Mouse (Mus musculus) stomach, embryonic 14.5 days (tissue): ENCODE measurements around the gene Iqca. TPM values are rescaled to one million over a fixed set of nuclear protein-coding genes. Genes with fewer than 3 reads are reported as not detected.
A peak's percentile ranks its signal among the peaks of the same experiment; 100 is the strongest.

Experiments
- ATAC-seq: fragments of 200-750 bp; cut with Nextera tagmentation; 2 replicates; pipeline ENCODE4 v1.8.0; 2017; ENCODE audit warnings: low read depth, moderate TSS enrichment; ENCODE audit not compliant: insufficient number of reproducible peaks, insufficient read depth, low FRiP score
- H3K27ac ChIP-seq: fragments of 300-500 bp; sonication (generic); 2 replicates; pipeline ENCODE4 v1.5.1; 2014; ENCODE audit warnings: mild to moderate bottlenecking, low read length, moderate library complexity, mixed read lengths
- H3K27me3 ChIP-seq: fragments of 300-500 bp; sonication (generic); 2 replicates; pipeline ENCODE4 v1.6.1; 2014; ENCODE audit warnings: low read length, control low read depth, mixed read lengths; ENCODE audit not compliant: control insufficient read depth, insufficient read depth
- H3K36me3 ChIP-seq: fragments of 300-500 bp; sonication (generic); 2 replicates; pipeline ENCODE4 v1.6.1; 2014; ENCODE audit warnings: mild to moderate bottlenecking, control low read depth, low read length, moderate library complexity, mixed read lengths; ENCODE audit not compliant: control insufficient read depth, insufficient read depth
- H3K4me1 ChIP-seq: fragments of 300-500 bp; sonication (generic); 2 replicates; pipeline ENCODE4 v1.6.1; 2014; ENCODE audit warnings: low read length, control low read depth, mixed read lengths; ENCODE audit not compliant: control insufficient read depth, insufficient read depth
- H3K4me2 ChIP-seq: fragments of 300-500 bp; sonication (generic); replicated peaks from 2 replicates; pipeline ENCODE4 v1.6.1; 2014; ENCODE audit warnings: low read depth, low read length, control low read depth
- H3K4me3 ChIP-seq: fragments of 300-500 bp; sonication (generic); 2 replicates; pipeline ENCODE4 v1.5.1; 2014; ENCODE audit warnings: low read depth, low read length, control low read depth
- H3K9ac ChIP-seq: fragments of 300-500 bp; sonication (generic); replicated peaks from 2 replicates; pipeline ENCODE4 v1.6.1; 2014; ENCODE audit warnings: low read depth, mild to moderate bottlenecking, control low read depth, low read length, moderate library complexity, mixed read lengths
- H3K9me3 ChIP-seq: fragments of 300-500 bp; sonication (generic); 2 replicates; pipeline ENCODE4 v1.6.1; 2016; ENCODE audit warnings: low read depth, low read length, control low read depth; ENCODE audit not compliant: control insufficient read depth
- WGBS: fragments of 180-500 bp; shearing (Covaris S2); extraction: QIAGEN DNeasy Blood & Tissue Kit; methylation state at CpG from one replicate; pipeline ENCODE4 v1.1.7; 2014; 5-methylcytosine and 5-hydroxymethylcytosine counted together
- polyA plus RNA-seq: library from polyadenylated mRNA; unstranded; fragments of >200 nt; fragmentation: Nextera tagmentation; extraction: Ambion mirVana; gene quantifications from 2 replicates; pipeline ENCODE4 v1.2.1, GENCODE M21; 2014

Iqca gene
- polyA plus RNA-seq, 1 experiment from 2014 or later = not detected

DNA sequence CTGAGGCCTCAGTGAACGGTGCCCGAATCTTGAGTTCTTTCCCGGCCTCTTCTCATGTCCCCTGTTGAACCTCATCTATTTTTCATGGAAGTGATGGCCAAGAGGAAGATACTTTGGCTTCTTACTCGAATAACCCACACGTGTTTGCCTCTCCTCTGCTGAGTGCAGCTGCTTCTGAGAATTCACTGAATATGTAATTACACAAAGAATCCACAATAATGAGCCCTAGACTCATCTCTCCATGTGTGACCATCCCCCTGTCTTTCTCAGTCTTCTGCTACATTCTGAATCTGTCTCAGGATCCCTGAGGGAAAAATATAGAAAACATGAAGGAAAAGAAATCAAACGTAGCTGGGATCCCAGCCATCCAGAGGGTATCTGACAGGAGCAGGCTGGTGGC is 32.5 kb downstream of the Iqca start:
- ATAC-seq = no peak
- no peaks in the 10 kb centered on the region for H3K36me3 ChIP-seq
- H3K4me3 ChIP-seq = no peak overlapping the region
- H3K9me3 ChIP-seq = no peaks in the 10 kb centered on the region
- H3K27me3 ChIP-seq = no peaks in the 10 kb centered on the region
- WGBS = 85% methylated on average over 6 of the region's 6 CpGs
- no peak overlapping the region for H3K27ac ChIP-seq
- H3K4me2 ChIP-seq = no peak overlapping the region
- no peak overlapping the region for H3K9ac ChIP-seq
- H3K4me1 ChIP-seq = peaks cover 2% of the 10 kb centered on the region; the same call in 1 of the 2 replicates

DNA sequence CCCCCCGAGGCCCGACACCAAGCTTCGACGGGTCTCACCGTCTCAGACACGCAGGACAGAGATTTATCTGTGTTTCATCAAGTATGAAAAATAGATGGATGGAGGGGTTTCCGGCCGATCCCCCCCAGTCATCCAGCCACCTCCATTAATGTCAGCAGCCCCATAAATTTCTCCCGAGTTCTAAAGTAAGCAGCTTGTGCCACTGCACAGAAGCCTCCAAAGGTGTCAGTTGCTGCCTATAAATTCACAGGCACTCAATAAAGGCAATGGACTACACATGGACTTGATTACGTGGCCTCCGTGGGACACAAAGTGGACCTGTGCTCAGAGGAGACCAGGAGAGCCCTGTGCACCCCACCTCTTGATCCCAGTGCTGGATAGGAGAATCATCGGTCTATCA is 34.0 kb downstream of the Iqca start:
- no peak overlapping the region for H3K27ac ChIP-seq
- H3K4me3 ChIP-seq = no peak overlapping the region
- no peak overlapping the region for H3K4me2 ChIP-seq
- no peak for ATAC-seq
- H3K27me3 ChIP-seq = no peaks in the 10 kb centered on the region
- H3K4me1 ChIP-seq = peaks cover 5% of the 10 kb centered on the region; the same call in 1 of the 2 replicates
- no peaks in the 10 kb centered on the region for H3K36me3 ChIP-seq
- no peak overlapping the region for H3K9ac ChIP-seq
- 48% methylated on average over 12 of the region's 12 CpGs for WGBS
- H3K9me3 ChIP-seq = no peaks in the 10 kb centered on the region

DNA sequence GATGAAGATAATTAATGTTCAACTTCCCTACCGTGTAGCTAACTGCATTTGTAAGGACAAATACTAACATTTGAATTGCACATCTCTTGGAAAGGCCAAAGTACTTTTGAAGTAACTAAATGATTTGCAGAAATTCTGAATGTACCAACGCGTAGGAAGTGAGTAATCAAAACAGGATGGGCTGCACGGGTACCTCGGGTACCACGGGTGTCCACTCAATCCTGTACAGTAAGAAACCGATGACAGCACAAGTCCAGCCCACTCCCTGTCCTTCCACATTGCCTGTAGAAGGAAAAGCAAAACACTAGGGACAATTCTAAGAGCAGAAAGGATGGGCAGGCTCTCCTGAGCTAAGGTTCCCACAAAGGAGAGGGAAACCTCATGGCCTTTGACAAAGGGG is 36.0 kb downstream of the Iqca start:
- H3K4me3 ChIP-seq = no peak overlapping the region
- H3K4me1 ChIP-seq = peaks cover 5% of the 10 kb centered on the region; the same call in 1 of the 2 replicates
- no peak for ATAC-seq
- H3K9me3 ChIP-seq = no peaks in the 10 kb centered on the region
- H3K27me3 ChIP-seq = no peaks in the 10 kb centered on the region
- no peak overlapping the region for H3K9ac ChIP-seq
- H3K4me2 ChIP-seq = no peak overlapping the region
- WGBS = 87% methylated on average over 7 of the region's 7 CpGs
- H3K27ac ChIP-seq = no peak overlapping the region
- H3K36me3 ChIP-seq = no peaks in the 10 kb centered on the region

DNA sequence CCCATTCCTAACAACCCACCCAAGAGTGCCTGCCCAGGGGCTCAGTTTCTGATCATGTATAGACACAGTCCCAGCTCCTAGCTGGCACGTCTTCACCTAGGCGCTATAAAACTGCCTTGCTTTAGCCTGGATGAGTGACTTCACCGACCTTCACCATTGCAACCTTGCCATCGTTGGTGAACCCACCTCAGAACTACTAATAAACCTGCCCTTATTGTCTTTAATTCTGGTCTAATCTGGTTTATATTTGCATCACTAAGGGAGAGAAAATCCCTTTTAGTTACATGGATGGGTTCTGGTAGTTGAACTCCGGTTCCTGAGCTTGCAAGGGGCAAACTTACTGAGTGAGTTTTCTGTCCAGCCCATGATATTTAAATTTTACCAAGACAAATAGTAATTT is 38.6 kb downstream of the Iqca start:
- no peak overlapping the region for H3K9ac ChIP-seq
- no peak for ATAC-seq
- no peaks in the 10 kb centered on the region for H3K9me3 ChIP-seq
- H3K4me1 ChIP-seq = peaks cover 5% of the 10 kb centered on the region; the same call in 1 of the 2 replicates
- H3K27ac ChIP-seq = no peak overlapping the region
- WGBS = 85% methylated on average over 5 of the region's 5 CpGs
- H3K4me2 ChIP-seq = no peak overlapping the region
- no peaks in the 10 kb centered on the region for H3K36me3 ChIP-seq
- H3K4me3 ChIP-seq = no peak overlapping the region
- H3K27me3 ChIP-seq = no peaks in the 10 kb centered on the region

DNA sequence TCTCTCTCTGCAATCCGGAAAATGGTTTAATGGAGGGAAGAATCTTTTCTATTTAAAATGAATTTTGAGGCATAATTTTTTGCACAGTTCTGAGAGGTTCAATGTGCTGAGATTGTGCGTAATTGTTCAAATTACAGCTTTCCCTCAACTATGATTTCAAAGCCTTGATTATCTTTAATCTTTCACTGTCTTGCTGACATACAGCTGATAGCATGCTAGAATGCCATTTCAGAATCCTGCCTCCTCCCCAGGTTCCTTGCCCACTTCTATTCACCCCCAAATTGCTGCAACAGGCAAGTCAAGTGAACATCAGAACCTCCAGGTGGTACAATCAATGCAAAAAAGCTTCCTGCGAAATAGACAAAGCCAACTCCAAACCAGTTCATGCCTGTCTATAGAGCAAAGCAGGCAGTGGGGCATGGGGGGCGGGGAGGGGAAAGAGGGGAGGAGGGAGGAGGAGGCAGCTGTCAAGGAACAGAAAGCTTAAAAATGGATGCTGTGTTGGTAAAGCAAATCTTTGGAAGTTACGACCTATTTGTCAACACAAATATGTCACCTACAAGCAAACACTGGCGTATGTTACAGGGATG is 39.5 kb downstream of the Iqca start:
- 87% methylated on average over 6 of the region's 6 CpGs for whole genome bisulfite sequencing
- no peak for ATAC-seq
- H3K4me1 ChIP-seq = peaks cover 5% of the 10 kb centered on the region; the same call in 1 of the 2 replicates
- no peak overlapping the region for H3K4me2 ChIP-seq
- no peaks in the 10 kb centered on the region for H3K9me3 ChIP-seq
- H3K27ac ChIP-seq = no peak overlapping the region
- H3K36me3 ChIP-seq = no peaks in the 10 kb centered on the region
- H3K9ac ChIP-seq = no peak overlapping the region
- no peaks in the 10 kb centered on the region for H3K27me3 ChIP-seq
- no peak overlapping the region for H3K4me3 ChIP-seq

DNA sequence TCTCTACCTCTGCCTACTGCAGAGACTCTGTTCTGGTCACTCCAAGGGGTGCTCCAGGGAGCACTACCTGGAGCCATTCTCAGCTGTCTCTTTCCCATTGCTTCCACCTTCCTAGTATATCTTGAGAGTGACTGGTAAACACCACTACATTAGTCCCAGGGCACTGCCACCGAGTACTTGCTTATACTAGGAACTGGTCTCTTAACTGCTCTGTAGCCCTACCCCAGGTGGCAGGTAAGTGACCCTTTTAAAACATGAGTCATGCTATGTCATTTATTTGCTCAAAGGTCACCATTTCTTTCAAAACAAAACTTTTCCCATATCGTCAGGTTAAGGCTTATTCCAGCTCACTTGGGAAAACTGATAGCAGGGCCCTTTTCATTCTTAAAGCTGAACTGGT is 40.5 kb downstream of the Iqca start:
- WGBS = 74% methylated on average over 2 of the region's 2 CpGs

DNA sequence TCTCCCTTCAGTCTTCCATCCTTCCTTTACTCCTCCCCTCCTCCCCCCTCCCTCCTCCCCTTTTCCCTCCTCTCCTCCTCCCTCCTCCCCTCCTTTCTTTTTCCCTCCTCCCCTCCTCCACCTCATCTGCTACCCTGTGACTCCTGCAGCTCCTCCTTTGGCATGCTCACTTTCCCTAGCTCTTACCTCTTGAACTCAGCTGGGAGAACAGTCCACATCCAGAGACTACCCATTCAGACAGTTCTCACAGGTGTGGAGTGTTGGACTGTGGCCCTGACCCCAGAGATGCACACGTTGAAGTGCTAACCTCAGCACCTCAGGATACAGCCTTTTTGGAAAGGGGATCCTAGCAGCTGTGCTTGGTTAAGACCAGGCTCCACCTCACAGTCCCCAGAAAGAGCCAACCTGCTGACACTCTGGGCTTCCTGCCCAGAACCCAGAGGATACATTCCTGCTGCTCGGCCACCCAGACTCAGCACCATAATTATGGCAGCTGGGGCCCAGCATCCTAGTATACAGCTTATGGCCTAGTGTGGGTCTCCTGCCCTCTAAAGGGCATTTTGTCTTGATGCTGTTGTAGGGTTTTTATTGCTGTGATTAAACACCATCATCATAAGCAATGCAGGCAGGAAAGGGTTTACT is 41.9 kb downstream of the Iqca start:
- no peak overlapping the region for H3K27ac ChIP-seq

More for the DNA sequence above, 40.5 kb downstream of the Iqca start:
- H3K4me2 ChIP-seq = no peak overlapping the region
- no peaks in the 10 kb centered on the region for H3K9me3 ChIP-seq
- no peak overlapping the region for H3K27ac ChIP-seq
- H3K36me3 ChIP-seq = no peaks in the 10 kb centered on the region
- ATAC-seq = no peak
- H3K4me1 ChIP-seq = peaks cover 5% of the 10 kb centered on the region; the same call in 1 of the 2 replicates
- no peak overlapping the region for H3K4me3 ChIP-seq
- H3K27me3 ChIP-seq = no peaks in the 10 kb centered on the region
- H3K9ac ChIP-seq = no peak overlapping the region

DNA sequence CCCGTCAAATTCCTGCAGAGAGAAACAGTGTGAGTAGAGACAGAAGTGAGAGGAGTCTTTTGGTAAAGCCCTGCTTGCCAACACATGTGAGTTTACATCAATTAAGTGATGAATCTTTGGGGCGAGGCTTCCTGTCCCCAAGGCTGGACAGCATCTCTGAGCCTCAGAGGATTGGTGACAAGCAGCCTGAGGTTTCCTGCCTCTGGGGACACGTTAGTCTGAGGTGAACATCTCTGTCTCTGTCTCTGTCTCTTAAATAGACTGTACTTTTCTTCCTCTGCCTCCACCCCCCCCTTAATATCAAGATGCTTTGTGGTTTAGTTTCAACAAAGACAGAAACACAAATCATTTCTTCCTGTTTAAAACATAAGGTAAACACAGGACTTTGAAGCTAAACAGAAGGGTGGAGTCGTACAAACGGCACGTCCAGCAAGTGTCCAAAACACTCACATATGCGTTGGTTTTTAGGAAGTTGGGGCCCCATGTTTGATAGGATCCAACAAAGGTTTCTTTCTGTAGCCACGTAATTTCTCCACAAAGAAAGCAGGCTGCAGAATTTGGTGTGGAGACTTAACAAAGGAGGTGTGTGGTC is 49.2 kb downstream of the Iqca start:
- Histone ChIP-seq H3K9ac (no peak overlapping the region), H3K36me3 (no peaks in the 10 kb centered on the region), H3K4me1 (peaks cover 4% of the 10 kb centered on the region; the same call in 1 of the 2 replicates), H3K4me2 (no peak overlapping the region), H3K4me3 (no peak overlapping the region), H3K27me3 (no peaks in the 10 kb centered on the region), H3K9me3 (no peaks in the 10 kb centered on the region), H3K27ac (no peak overlapping the region)
- WGBS = 31% methylated on average over 8 of the region's 8 CpGs
- no peak for ATAC-seq

More for the DNA sequence above, 41.9 kb downstream of the Iqca start:
- H3K36me3 ChIP-seq = no peaks in the 10 kb centered on the region
- H3K9ac ChIP-seq = no peak overlapping the region
- no peak overlapping the region for H3K4me3 ChIP-seq
- H3K4me1 ChIP-seq = peaks cover 5% of the 10 kb centered on the region; the same call in 1 of the 2 replicates
- H3K9me3 ChIP-seq = no peaks in the 10 kb centered on the region
- H3K27me3 ChIP-seq = no peaks in the 10 kb centered on the region
- no peak overlapping the region for H3K4me2 ChIP-seq
- 48% methylated on average over 2 of the region's 2 CpGs for WGBS
- peak; percentile 61; the same call in 1 of the 2 replicates for ATAC-seq
